Mouse (Mus musculus): Measurements from ENCODE around the gene Aldh5a1. TPM values are rescaled to one million over a fixed set of nuclear protein-coding genes. Genes with fewer than 3 reads are reported as not detected.

Gene Aldh5a1
- total RNA-seq, 2 experiments from 2014 or later: not detected

- ATAC-seq (replicated peaks; ENCODE audit: low FRiP score, poor library complexity, severe bottlenecking): no peak
Measured at GRCm38 (mm10) chr13:24937839-24938166, 342 bp upstream of the Aldh5a1 start.

GRCm38 (mm10) chr13:24936772-24937107 is 721 bp downstream of the Aldh5a1 start:
- ATAC-seq (replicated peaks; ENCODE audit: low FRiP score, poor library complexity, severe bottlenecking): no peak

GRCm38 (mm10) chr13:24933199-24933598 is 4.3 kb downstream of the Aldh5a1 start:
- ATAC-seq (replicated peaks; ENCODE audit: low FRiP score, poor library complexity, severe bottlenecking): no peak

GRCm38 (mm10) chr13:24930591-24930990 is 6.9 kb downstream of the Aldh5a1 start:
- ATAC-seq (replicated peaks; ENCODE audit: low FRiP score, poor library complexity, severe bottlenecking): no peak

GRCm38 (mm10) chr13:24923991-24924390 is 13.5 kb downstream of the Aldh5a1 start:
- ATAC-seq (replicated peaks; ENCODE audit: low FRiP score, poor library complexity, severe bottlenecking): no peak

- ATAC-seq (replicated peaks; ENCODE audit: low FRiP score, poor library complexity, severe bottlenecking): no peak
Measured at GRCm38 (mm10) chr13:24921281-24921680, 16.2 kb downstream of the Aldh5a1 start.

GRCm38 (mm10) chr13:24920333-24920977 is 17.0 kb downstream of the Aldh5a1 start:
- ATAC-seq (replicated peaks; ENCODE audit: low FRiP score, poor library complexity, severe bottlenecking): no peak

GRCm38 (mm10) chr13:24915831-24916230 is 21.6 kb downstream of the Aldh5a1 start:
- no peak for ATAC-seq (replicated peaks; ENCODE audit: low FRiP score, poor library complexity, severe bottlenecking)

- no peak for ATAC-seq (replicated peaks; ENCODE audit: low FRiP score, poor library complexity, severe bottlenecking)
Measured at GRCm38 (mm10) chr13:24914915-24915314, 22.5 kb downstream of the Aldh5a1 start.

- ATAC-seq (replicated peaks; ENCODE audit: low FRiP score, poor library complexity, severe bottlenecking): no peak
Measured at GRCm38 (mm10) chr13:24913576-24913975, 23.9 kb downstream of the Aldh5a1 start.

- no peak for ATAC-seq (replicated peaks; ENCODE audit: low FRiP score, poor library complexity, severe bottlenecking)
Measured at GRCm38 (mm10) chr13:24909112-24909511, 28.3 kb downstream of the Aldh5a1 start.

GRCm38 (mm10) chr13:24906831-24907570 is 30.5 kb downstream of the Aldh5a1 start:
- ATAC-seq (replicated peaks; ENCODE audit: low FRiP score, poor library complexity, severe bottlenecking): no peak

- no peak for ATAC-seq (replicated peaks; ENCODE audit: low FRiP score, poor library complexity, severe bottlenecking)
Measured at GRCm38 (mm10) chr13:24905422-24905821, 32.0 kb downstream of the Aldh5a1 start.

GRCm38 (mm10) chr13:24903412-24903811 is 34.0 kb downstream of the Aldh5a1 start:
- no peak for ATAC-seq (replicated peaks; ENCODE audit: low FRiP score, poor library complexity, severe bottlenecking)

- no peak for ATAC-seq (replicated peaks; ENCODE audit: low FRiP score, poor library complexity, severe bottlenecking)
Measured at GRCm38 (mm10) chr13:24901916-24902315, 35.5 kb downstream of the Aldh5a1 start.

GRCm38 (mm10) chr13:24893880-24894279 is 43.6 kb downstream of the Aldh5a1 start:
- no peak for ATAC-seq (replicated peaks; ENCODE audit: low FRiP score, poor library complexity, severe bottlenecking)

- no peak for ATAC-seq (replicated peaks; ENCODE audit: low FRiP score, poor library complexity, severe bottlenecking)
Measured at GRCm38 (mm10) chr13:24892516-24892915, 44.9 kb downstream of the Aldh5a1 start.

- ATAC-seq (replicated peaks; ENCODE audit: low FRiP score, poor library complexity, severe bottlenecking): no peak
Measured at GRCm38 (mm10) chr13:24889554-24889953, 47.9 kb downstream of the Aldh5a1 start.

GRCm38 (mm10) chr13:24882411-24882810 is 55.0 kb downstream of the Aldh5a1 start:
- no peak for ATAC-seq (replicated peaks; ENCODE audit: low FRiP score, poor library complexity, severe bottlenecking)

- ATAC-seq (replicated peaks; ENCODE audit: low FRiP score, poor library complexity, severe bottlenecking): no peak
Measured at GRCm38 (mm10) chr13:24880704-24881103, 56.8 kb downstream of the Aldh5a1 start.

GRCm38 (mm10) chr13:24880208-24880607 is 57.3 kb downstream of the Aldh5a1 start:
- no peak for ATAC-seq (replicated peaks; ENCODE audit: low FRiP score, poor library complexity, severe bottlenecking)

Measured in erythroid progenitor cell, adult 5-6 weeks (primary cell).